Mouse (Mus musculus) C2C12 (cell line): ENCODE measurements around the gene Abcc1.

Experiments
- CEBPB ChIP-seq: IDR thresholded peaks from one replicate; pipeline ENCODE4 v1.6.1; 2011; ENCODE audit warnings: low read depth, mild to moderate bottlenecking, control low read depth, moderate library complexity
- CTCF ChIP-seq: IDR thresholded peaks from one replicate; pipeline ENCODE4 v1.5.1; 2011; ENCODE audit not compliant: control insufficient read depth, insufficient read depth, insufficient read length
- MAX ChIP-seq: IDR thresholded peaks from one replicate; pipeline ENCODE4 v1.6.1; 2011; ENCODE audit warnings: mild to moderate bottlenecking, control low read depth
- MYOD1 ChIP-seq: IDR thresholded peaks from one replicate; pipeline ENCODE4 v1.6.1; 2011; ENCODE audit warnings: low read depth; ENCODE audit not compliant: control insufficient read depth, insufficient read length
- MYOG ChIP-seq: IDR thresholded peaks from one replicate; pipeline ENCODE4 v1.6.1; 2011; ENCODE audit not compliant: control insufficient read depth, insufficient read length; ENCODE audit errors: extremely low read depth
- USF1 ChIP-seq: IDR thresholded peaks from one replicate; pipeline ENCODE4 v1.6.1; 2011; ENCODE audit warnings: low read depth, mild to moderate bottlenecking, control low read depth, moderate library complexity

- TF ChIP-seq CTCF (no peak), CEBPB (no peak), MAX (no peak), USF1 (no peak), MYOG (no peak), MYOD1 (no peak)
Measured at GRCm38 (mm10) chr16:14362099-14362820, 902 bp downstream of the Abcc1 start.
